Mouse (Mus musculus) midbrain, embryonic 11.5 days (tissue): ENCODE data around the gene Nrm. TPM values are rescaled to one million over a fixed set of nuclear protein-coding genes. Genes with fewer than 3 reads are reported as not detected.

Experiments
- ATAC-seq: fragments of 200-750 bp; cut with Nextera tagmentation; 2 replicates; pipeline ENCODE4 v1.8.0; 2017; ENCODE audit warnings: moderate TSS enrichment, moderate library complexity; ENCODE audit not compliant: low FRiP score
- DNase-seq: peaks from one replicate; pipeline ENCODE4 v3.0.0; 2015; ENCODE audit warnings: low spot score; ENCODE audit errors: missing footprints
- H3K27ac ChIP-seq: fragments of 300-500 bp; sonication (generic); 2 replicates; pipeline ENCODE4 v1.5.1; 2014; ENCODE audit warnings: low read depth, low read length
- H3K27me3 ChIP-seq: fragments of 300-500 bp; sonication (generic); 2 replicates; pipeline ENCODE4 v1.6.1; 2014; ENCODE audit warnings: mild to moderate bottlenecking, low read length, moderate library complexity, mixed read lengths; ENCODE audit not compliant: control insufficient read depth, insufficient read depth
- H3K36me3 ChIP-seq: fragments of 300-500 bp; sonication (generic); 2 replicates; pipeline ENCODE4 v1.6.1; 2014; ENCODE audit warnings: mild to moderate bottlenecking, low read length, moderate library complexity, mixed read lengths; ENCODE audit not compliant: control insufficient read depth, insufficient read depth
- H3K4me1 ChIP-seq: fragments of 300-500 bp; sonication (generic); 2 replicates; pipeline ENCODE4 v1.6.1; 2014; ENCODE audit warnings: low read length; ENCODE audit not compliant: control insufficient read depth, insufficient read depth
- H3K4me2 ChIP-seq: fragments of 300-500 bp; sonication (generic); 2 replicates; pipeline ENCODE4 v1.6.1; 2014; ENCODE audit warnings: mild to moderate bottlenecking, moderate library complexity
- H3K4me3 ChIP-seq: fragments of 300-500 bp; sonication (generic); 2 replicates; pipeline ENCODE4 v1.5.1; 2014; ENCODE audit warnings: low read depth, low read length
- H3K9ac ChIP-seq: fragments of 300-500 bp; sonication (generic); 2 replicates; pipeline ENCODE4 v1.6.1; 2014; ENCODE audit warnings: low read length
- H3K9me3 ChIP-seq: fragments of 300-500 bp; sonication (generic); 2 replicates; pipeline ENCODE4 v1.6.1; 2016; ENCODE audit warnings: low read length; ENCODE audit not compliant: control insufficient read depth
- WGBS: fragments of 180-500 bp; shearing (Covaris S2); extraction: QIAGEN DNeasy Blood & Tissue Kit; methylation state at CpG from one replicate; pipeline ENCODE4 v1.1.7; 2014; 5-methylcytosine and 5-hydroxymethylcytosine counted together
- microRNA-seq: library from miRNA; unstranded; fragments of <30 nt; microRNA quantifications from one replicate; pipeline ENCODE4, GENCODE M21; 2017
- polyA plus RNA-seq: library from polyadenylated mRNA; unstranded; fragments of >200 nt; fragmentation: Nextera tagmentation; extraction: Ambion mirVana; gene quantifications from 2 replicates; pipeline ENCODE4 v1.2.1, GENCODE M21; 2014

Gene Nrm
- polyA plus RNA-seq, 1 experiment from 2014 or later = 61.0 TPM

- no peak for ATAC-seq
- Histone ChIP-seq H3K9ac (no peak overlapping the region), H3K27ac (no peak overlapping the region), H3K27me3 (no peaks in the 10 kb centered on the region), H3K9me3 (no peaks in the 10 kb centered on the region), H3K4me2 (no peak overlapping the region), H3K4me1 (peaks cover 13% of the 10 kb centered on the region), H3K4me3 (no peak overlapping the region), H3K36me3 (peaks cover 15% of the 10 kb centered on the region)
- DNase-seq = no peak
- 90% methylated on average over 2 of the region's 2 CpGs for WGBS
These were observed 46.5 kb downstream of the Nrm start for GRCm38 (mm10) chr17:35907609-35908008.

DNA sequence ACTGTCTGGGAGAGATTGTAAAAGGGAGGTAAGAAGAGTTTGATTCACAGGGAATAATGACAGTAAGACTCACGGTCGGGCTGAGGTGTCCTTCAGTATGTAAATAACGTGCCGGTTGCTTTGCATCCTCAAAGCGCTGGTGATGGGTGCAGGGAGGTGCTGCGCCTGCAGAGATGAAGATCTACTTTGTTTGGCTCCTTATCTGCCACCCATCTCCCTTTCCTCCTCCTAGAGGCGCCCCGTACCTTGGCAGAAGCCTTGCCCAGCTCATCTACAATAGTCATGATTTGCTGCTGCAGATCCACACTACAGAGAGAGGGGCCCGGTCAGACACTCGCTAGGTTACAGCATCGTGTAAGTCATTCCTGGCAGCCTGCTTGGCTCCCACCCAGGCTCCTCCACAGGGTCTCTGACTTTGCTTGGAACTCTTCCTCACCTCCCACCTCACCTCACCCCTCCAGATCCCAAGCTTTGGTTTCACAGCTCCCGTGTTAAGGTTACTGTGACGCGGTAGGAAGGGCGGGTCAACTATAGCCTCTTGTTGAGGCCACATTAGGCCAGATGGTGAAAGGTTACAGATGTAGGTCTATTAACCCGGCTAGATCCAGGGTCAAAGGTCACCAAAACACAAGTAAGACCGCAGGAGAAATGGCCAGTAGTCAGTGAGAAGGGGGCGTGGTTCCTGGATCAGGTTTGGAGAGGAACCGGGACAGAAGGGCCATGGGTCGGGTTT lies 48.2 kb downstream of the Nrm start:
- H3K27ac ChIP-seq = peak overlapping the region; percentile 57
- H3K4me2 ChIP-seq = peak overlapping the region; percentile 96
- peaks cover 15% of the 10 kb centered on the region for H3K36me3 ChIP-seq
- H3K4me3 ChIP-seq = peak overlapping the region; percentile 62
- peak; percentile 88 for DNase-seq
- H3K27me3 ChIP-seq = no peaks in the 10 kb centered on the region
- peaks cover 13% of the 10 kb centered on the region for H3K4me1 ChIP-seq
- 31% methylated on average over 20 of the region's 20 CpGs for WGBS
- H3K9ac ChIP-seq = peak overlapping the region; percentile 75
- peak; percentile 67 for ATAC-seq
- no peaks in the 10 kb centered on the region for H3K9me3 ChIP-seq

DNA sequence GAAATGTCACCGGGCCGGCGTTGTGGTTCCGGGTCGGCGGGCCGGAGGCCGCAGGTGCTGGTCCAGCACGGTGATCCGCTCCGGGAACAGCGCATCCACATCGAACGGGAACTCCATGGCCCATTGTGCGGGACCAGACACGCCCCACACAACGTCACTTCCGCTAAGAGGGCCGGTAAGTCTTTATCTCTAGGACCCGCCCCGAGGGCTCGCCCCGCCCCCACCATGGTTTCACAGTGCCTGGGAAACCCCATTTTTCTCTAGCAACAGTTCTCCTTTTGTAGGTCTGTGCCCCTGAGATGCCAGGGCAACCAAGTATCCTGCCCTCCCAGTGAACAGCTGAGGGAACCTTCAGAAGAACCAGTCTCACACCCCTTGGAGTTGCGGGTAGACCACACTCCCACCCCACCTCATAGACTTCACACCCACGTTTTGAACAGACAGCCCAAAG lies 48.8 kb downstream of the Nrm start, which contains the start of gene Atat1:
Gene Atat1, minus strand, starts transcription at position 157 of the 451 bp plus-strand sequence.
- DNase-seq = peak; percentile 100
- Histone ChIP-seq H3K9me3 (no peaks in the 10 kb centered on the region), H3K4me3 (peak within 1 kb of the TSS; percentile 62), H3K4me2 (peak within 1 kb of the TSS; percentile 96), H3K36me3 (peaks cover 15% of the 10 kb centered on the region), H3K4me1 (peaks cover 13% of the 10 kb centered on the region), H3K9ac (peak within 1 kb of the TSS; percentile 75), H3K27me3 (no peaks in the 10 kb centered on the region), H3K27ac (peak within 1 kb of the TSS; percentile 57)
- WGBS = 4% methylated on average over 25 of the region's 25 CpGs
- peak; percentile 95 for ATAC-seq

- no peak overlapping the region for H3K27ac ChIP-seq
- no peak overlapping the region for H3K4me3 ChIP-seq
- no peaks in the 10 kb centered on the region for H3K27me3 ChIP-seq
- WGBS = 83% methylated on average over 6 of the region's 6 CpGs
- DNase-seq (no peak), ATAC-seq (no peak)
- H3K4me2 ChIP-seq = peak overlapping the region; percentile 84; the same call in 1 of the 2 replicates
- H3K9me3 ChIP-seq = no peaks in the 10 kb centered on the region
- peaks cover 14% of the 10 kb centered on the region for H3K4me1 ChIP-seq
- H3K9ac ChIP-seq = no peak overlapping the region
- peaks cover 3% of the 10 kb centered on the region for H3K36me3 ChIP-seq
These were observed 53.9 kb downstream of the Nrm start for GRCm38 (mm10) chr17:35914975-35915374.

Small RNAs within 50 kb of the gene (microRNA-seq; reads per million reads assigned to microRNA genes)
- gene Gm28033 = 1.5 reads per million

Other genes starting within 250 kb of the Nrm start
- gene Gm9573, start 234.7 kb upstream of the Nrm start, polyA plus RNA-seq = not detected in 2 replicates
- gene Mucl3, start 217.6 kb upstream of the Nrm start, polyA plus RNA-seq = 0.14 TPM in 1 of 2 replicates, not detected in the other
- gene Vars2, start 193.7 kb upstream of the Nrm start, polyA plus RNA-seq = 9.8 and 10.5 TPM in 2 replicates
- 39.3 TPM in 2 replicates for gene Gtf2h4, start 187.6 kb upstream of the Nrm start, polyA plus RNA-seq
- gene Ddr1, start 156.7 kb upstream of the Nrm start, polyA plus RNA-seq = 78.4 and 92.1 TPM in 2 replicates
- 2.5 and 4.0 TPM in 2 replicates for gene Ier3, start 39.6 kb upstream of the Nrm start, polyA plus RNA-seq
- 46.9 and 47.4 TPM in 2 replicates for gene Flot1, start 38.1 kb upstream of the Nrm start, polyA plus RNA-seq
- 1,522 and 1,543 TPM in 2 replicates for gene Tubb5, start 23.0 kb upstream of the Nrm start, polyA plus RNA-seq
- 19.4 and 21.5 TPM in 2 replicates for gene Mdc1, start 19.8 kb upstream of the Nrm start, polyA plus RNA-seq
- gene Ppp1r18, start 4.3 kb downstream of the Nrm start, polyA plus RNA-seq = 24.1 and 25.2 TPM in 2 replicates
- gene Dhx16, start 18.5 kb downstream of the Nrm start, polyA plus RNA-seq = 39.0 and 43.6 TPM in 2 replicates
- 22.7 and 23.3 TPM in 2 replicates for gene 2310061I04Rik, start 36.1 kb downstream of the Nrm start, polyA plus RNA-seq
- gene Atat1, start 48.8 kb downstream of the Nrm start, polyA plus RNA-seq = 158 and 168 TPM in 2 replicates
- gene Mrps18b, start 55.1 kb downstream of the Nrm start, polyA plus RNA-seq = 57.1 and 61.8 TPM in 2 replicates
- 44.3 TPM in 2 replicates for gene Ppp1r10, start 55.1 kb downstream of the Nrm start, polyA plus RNA-seq
- gene Abcf1, start 108.4 kb downstream of the Nrm start, polyA plus RNA-seq = 118 and 119 TPM in 2 replicates
- 26.0 and 30.6 TPM in 2 replicates for gene Gnl1, start 118.5 kb downstream of the Nrm start, polyA plus RNA-seq
- 38.7 and 43.3 TPM in 2 replicates for gene Prr3, start 118.9 kb downstream of the Nrm start, polyA plus RNA-seq
- 3.1 TPM in 2 replicates for gene H2-T24, start 159.2 kb downstream of the Nrm start, polyA plus RNA-seq
- gene H2-T23, start 171.5 kb downstream of the Nrm start, polyA plus RNA-seq = 3.2 and 3.3 TPM in 2 replicates
- 7.3 and 7.6 TPM in 2 replicates for gene H2-T22, start 181.4 kb downstream of the Nrm start, polyA plus RNA-seq
- not detected in 2 replicates for gene Gm6034, start 181.6 kb downstream of the Nrm start, polyA plus RNA-seq
- gene Gm11127, start 197.1 kb downstream of the Nrm start, polyA plus RNA-seq = not detected in 2 replicates